Mouse (Mus musculus) kidney, embryonic 14.5 days (tissue): ENCODE data around the gene Hist1h4d. TPM values are rescaled to one million over a fixed set of nuclear protein-coding genes. Genes with fewer than 3 reads are reported as not detected.

Experiments
- ATAC-seq: fragments of 200-750 bp; cut with Nextera tagmentation; 2 replicates; pipeline ENCODE4 v1.8.0; 2017; ENCODE audit warnings: moderate number of reproducible peaks, mild to moderate bottlenecking, moderate TSS enrichment, moderate library complexity; ENCODE audit not compliant: low FRiP score, low TSS enrichment
- H3K27ac ChIP-seq: fragments of 300-500 bp; sonication (generic); 2 replicates; pipeline ENCODE4 v1.5.1; 2014; ENCODE audit warnings: low read depth, mild to moderate bottlenecking, low read length, moderate library complexity, mixed read lengths
- H3K27me3 ChIP-seq: fragments of 300-500 bp; sonication (generic); 2 replicates; pipeline ENCODE4 v1.6.1; 2014; ENCODE audit warnings: mild to moderate bottlenecking, low read length; ENCODE audit not compliant: control insufficient read depth, insufficient read depth
- H3K36me3 ChIP-seq: fragments of 300-500 bp; sonication (generic); 2 replicates; pipeline ENCODE4 v1.6.1; 2014; ENCODE audit warnings: low read length, mixed read lengths; ENCODE audit not compliant: control insufficient read depth, insufficient read depth
- H3K4me1 ChIP-seq: fragments of 300-500 bp; sonication (generic); 2 replicates; pipeline ENCODE4 v1.6.1; 2014; ENCODE audit warnings: low read length, mixed read lengths; ENCODE audit not compliant: control insufficient read depth, insufficient read depth
- H3K4me2 ChIP-seq: fragments of 300-500 bp; sonication (generic); replicated peaks from 2 replicates; pipeline ENCODE4 v1.6.1; 2014; ENCODE audit warnings: low read depth, mild to moderate bottlenecking, low read length
- H3K4me3 ChIP-seq: fragments of 300-500 bp; sonication (generic); 2 replicates; pipeline ENCODE4 v1.5.1; 2014; ENCODE audit warnings: mild to moderate bottlenecking, low read length
- H3K9ac ChIP-seq: fragments of 300-500 bp; sonication (generic); 2 replicates; pipeline ENCODE4 v1.6.1; 2014; ENCODE audit warnings: low read depth, mild to moderate bottlenecking, low read length, moderate library complexity
- H3K9me3 ChIP-seq: fragments of 300-500 bp; sonication (generic); 2 replicates; pipeline ENCODE4 v1.6.1; 2016; ENCODE audit warnings: low read length; ENCODE audit not compliant: control insufficient read depth
- WGBS: fragments of 180-500 bp; shearing (Covaris S2); extraction: QIAGEN DNeasy Blood & Tissue Kit; methylation state at CpG from one replicate; pipeline ENCODE4 v1.1.7; 2014; 5-methylcytosine and 5-hydroxymethylcytosine counted together
- polyA plus RNA-seq: library from polyadenylated mRNA; unstranded; fragments of >200 nt; fragmentation: Nextera tagmentation; extraction: Ambion mirVana; gene quantifications from 2 replicates; pipeline ENCODE4 v1.2.1, GENCODE M21; 2014

The Hist1h4d gene
- polyA plus RNA-seq, 1 experiment from 2014 or later: 113 TPM

GRCm38 (mm10) chr13:23597957-23598356 lies 16.6 kb downstream of the Hist1h4d start:
- Histone ChIP-seq H3K9me3 (no peaks in the 10 kb centered on the region), H3K27me3 (no peaks in the 10 kb centered on the region), H3K4me1 (no peaks in the 10 kb centered on the region), H3K36me3 (no peaks in the 10 kb centered on the region), H3K4me3 (no peak overlapping the region), H3K27ac (no peak overlapping the region), H3K9ac (no peak overlapping the region), H3K4me2 (no peak overlapping the region)
- peak; percentile 77; the same call in 1 of the 2 replicates for ATAC-seq
- WGBS: 8% methylated on average over 9 of the region's 9 CpGs

GRCm38 (mm10) chr13:23603182-23603699 lies 21.8 kb downstream of the Hist1h4d start:
- Histone ChIP-seq H3K27ac (no peak overlapping the region), H3K4me3 (no peak overlapping the region), H3K4me2 (no peak overlapping the region), H3K36me3 (no peaks in the 10 kb centered on the region), H3K27me3 (no peaks in the 10 kb centered on the region), H3K4me1 (no peaks in the 10 kb centered on the region), H3K9ac (no peak overlapping the region), H3K9me3 (no peaks in the 10 kb centered on the region)
- ATAC-seq: no peak
- 78% methylated on average over 7 of the region's 7 CpGs for WGBS

GRCm38 (mm10) chr13:23604452-23604851 lies 23.1 kb downstream of the Hist1h4d start:
- peak; percentile 83; the same call in 1 of the 2 replicates for ATAC-seq
- Histone ChIP-seq H3K36me3 (no peaks in the 10 kb centered on the region), H3K27me3 (no peaks in the 10 kb centered on the region), H3K9ac (no peak overlapping the region), H3K27ac (no peak overlapping the region), H3K4me3 (no peak overlapping the region), H3K4me2 (no peak overlapping the region), H3K9me3 (no peaks in the 10 kb centered on the region), H3K4me1 (no peaks in the 10 kb centered on the region)
- WGBS: 31% methylated on average over 3 of the region's 3 CpGs

- no peaks in the 10 kb centered on the region for H3K36me3 ChIP-seq
- ATAC-seq: 0 out of 2 replicates have a peak, but pooled peaks have one; percentile 64
- WGBS: 90% methylated on average over 3 of the region's 3 CpGs
These were observed 23.7 kb downstream of the Hist1h4d start for GRCm38 (mm10) chr13:23605052-23605451.

GRCm38 (mm10) chr13:23609209-23609608 lies 27.8 kb downstream of the Hist1h4d start:
- no peaks in the 10 kb centered on the region for H3K4me1 ChIP-seq
- WGBS: 75% methylated on average over 4 of the region's 4 CpGs
- no peak for ATAC-seq

More at GRCm38 (mm10) chr13:23605052-23605451, 23.7 kb downstream of the Hist1h4d start:
- Histone ChIP-seq H3K4me2 (no peak overlapping the region), H3K27ac (no peak overlapping the region), H3K4me1 (no peaks in the 10 kb centered on the region), H3K27me3 (no peaks in the 10 kb centered on the region), H3K9me3 (no peaks in the 10 kb centered on the region), H3K4me3 (no peak overlapping the region), H3K9ac (no peak overlapping the region)

GRCm38 (mm10) chr13:23609844-23610243 lies 28.4 kb downstream of the Hist1h4d start:
- Histone ChIP-seq H3K36me3 (no peaks in the 10 kb centered on the region), H3K4me1 (no peaks in the 10 kb centered on the region), H3K27me3 (no peaks in the 10 kb centered on the region), H3K9me3 (no peaks in the 10 kb centered on the region), H3K27ac (no peak overlapping the region), H3K4me2 (no peak overlapping the region), H3K9ac (no peak overlapping the region), H3K4me3 (no peak overlapping the region)
- ATAC-seq: no peak

More at GRCm38 (mm10) chr13:23609209-23609608, 27.8 kb downstream of the Hist1h4d start:
- no peaks in the 10 kb centered on the region for H3K9me3 ChIP-seq
- H3K27me3 ChIP-seq: no peaks in the 10 kb centered on the region
- no peaks in the 10 kb centered on the region for H3K36me3 ChIP-seq
- no peak overlapping the region for H3K4me3 ChIP-seq
- H3K9ac ChIP-seq: no peak overlapping the region
- no peak overlapping the region for H3K4me2 ChIP-seq
- no peak overlapping the region for H3K27ac ChIP-seq

GRCm38 (mm10) chr13:23610393-23610792 lies 29.0 kb downstream of the Hist1h4d start:
- Histone ChIP-seq H3K9me3 (no peaks in the 10 kb centered on the region), H3K27me3 (no peaks in the 10 kb centered on the region), H3K4me3 (no peak overlapping the region), H3K4me2 (no peak overlapping the region), H3K4me1 (no peaks in the 10 kb centered on the region), H3K36me3 (no peaks in the 10 kb centered on the region), H3K27ac (no peak overlapping the region), H3K9ac (no peak overlapping the region)
- ATAC-seq: no peak
- 76% methylated on average over 2 of the region's 2 CpGs for WGBS

GRCm38 (mm10) chr13:23611638-23612037 lies 30.2 kb downstream of the Hist1h4d start:
- H3K27me3 ChIP-seq: no peaks in the 10 kb centered on the region
- no peak overlapping the region for H3K9ac ChIP-seq
- H3K4me1 ChIP-seq: no peaks in the 10 kb centered on the region
- H3K27ac ChIP-seq: 0 out of 2 replicates have a peak overlapping the region, but pooled peaks have one; percentile 19
- H3K9me3 ChIP-seq: no peaks in the 10 kb centered on the region
- no peak overlapping the region for H3K4me3 ChIP-seq
- WGBS: 55% methylated on average over 3 of the region's 3 CpGs
- ATAC-seq: peak; percentile 49; the same call in 1 of the 2 replicates
- H3K4me2 ChIP-seq: no peak overlapping the region
- H3K36me3 ChIP-seq: no peaks in the 10 kb centered on the region

GRCm38 (mm10) chr13:23620056-23620732 lies 38.8 kb downstream of the Hist1h4d start:
- Histone ChIP-seq H3K27me3 (no peaks in the 10 kb centered on the region), H3K27ac (peak overlapping the region; percentile 99), H3K9ac (peak overlapping the region; percentile 95), H3K9me3 (no peaks in the 10 kb centered on the region), H3K4me3 (peak overlapping the region; percentile 75), H3K36me3 (no peaks in the 10 kb centered on the region), H3K4me1 (peaks cover 3% of the 10 kb centered on the region; the same call in 1 of the 2 replicates), H3K4me2 (peak overlapping the region; percentile 77)
- WGBS: 52% methylated on average over 12 of the region's 12 CpGs
- ATAC-seq: no peak
